In the genomic region with DNA sequence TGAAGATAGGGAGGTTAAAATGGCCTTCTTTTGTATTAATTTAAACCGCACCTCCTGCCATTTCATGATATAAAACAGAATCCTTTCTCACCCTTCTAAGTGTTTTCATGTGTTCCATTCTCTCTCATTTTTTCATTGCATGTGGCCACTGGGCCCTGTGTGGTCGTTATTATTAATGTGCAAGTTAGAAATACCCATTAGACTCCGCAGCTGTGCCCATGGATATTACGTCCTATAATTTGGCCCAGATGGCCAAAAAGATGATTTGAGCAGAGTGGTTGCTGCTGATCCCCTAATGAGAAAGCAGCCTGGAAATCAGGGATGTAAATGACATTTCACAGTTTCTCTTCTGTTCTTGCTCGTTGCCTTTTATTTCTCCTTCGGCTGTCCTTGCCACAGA, we compare ENCODE assay signal across 17 mouse cellular contexts. TPM values are rescaled to one million over a fixed set of nuclear protein-coding genes. Genes with fewer than 3 reads are reported as not detected.
A peak's percentile ranks its signal among the peaks of the same experiment; 100 is the strongest.
DNase-seq lines count a peak whose midpoint lies in the region; ATAC-seq and TF ChIP-seq lines count a peak whose summit lies in the region.
"Had no signal": no experiment of that assay in that cellular context is flagged by ENCODE, and none has a peak within 500 bp of the region (broad histone marks: within the 10 kb centered on the region; RNA-seq: fewer than 3 reads in every experiment).

No protein-coding gene starts in this region.

- 68% methylated on average over 6 of the region's 6 CpGs for WGBS in midbrain, embryonic 12.5 days
- WGBS in midbrain, embryonic 11.5 days, result 86% methylated on average over 6 of the region's 6 CpGs
- 47% methylated on average over 6 of the region's 6 CpGs for WGBS in hindbrain, postnatal 0 days
- WGBS in neural tube, embryonic 12.5 days, result 52% methylated on average over 6 of the region's 6 CpGs
- 80% methylated on average over 6 of the region's 6 CpGs for WGBS in stomach, postnatal 0 days

- DNase-seq in embryo, embryonic 11 days, result peak; percentile 30
- no peak for DNase-seq in embryo, embryonic 10 days (ENCODE audit: low spot score)
- no peak for DNase-seq in midbrain, embryonic 11.5 days (ENCODE audit: low spot score, missing footprints)
- DNase-seq in hindbrain, postnatal 0 days (ENCODE audit: low spot score), result peak; percentile 16
- no peak for DNase-seq in thymus, postnatal 0 days (ENCODE audit: low spot score)
- no peak for DNase-seq in stomach, postnatal 0 days (ENCODE audit: low spot score)
- DNase-seq: cerebellum, adult 11 months; cerebellum, postnatal 36 days; gastrocnemius, postnatal 14 days; kidney, adult 2 months; kidney, postnatal 14 days; layer of hippocampus, adult 9-11 months; liver, embryonic 13.5 days had no signal

- H3K9ac ChIP-seq in midbrain, embryonic 12.5 days (replicated peaks), result no peak overlapping the region
- H3K9ac ChIP-seq in midbrain, embryonic 11.5 days (ENCODE audit: low read length), result no peak overlapping the region
- no peak overlapping the region for H3K9ac ChIP-seq in hindbrain, postnatal 0 days (replicated peaks; ENCODE audit: low read length)
- no peak overlapping the region for H3K9ac ChIP-seq in neural tube, embryonic 12.5 days
- H3K9ac ChIP-seq in stomach, postnatal 0 days (ENCODE audit: low read length), result no peak overlapping the region
- H3K9ac ChIP-seq: liver, embryonic 13.5 days; lung, embryonic 15.5 days had no signal

- H3K27ac ChIP-seq in midbrain, embryonic 12.5 days (replicated peaks), result peak overlapping the region; percentile 63
- no peak overlapping the region for H3K27ac ChIP-seq in midbrain, embryonic 11.5 days (ENCODE audit: low read depth, low read length)
- no peak overlapping the region for H3K27ac ChIP-seq in hindbrain, postnatal 0 days
- peak overlapping the region; percentile 38; the same call in 1 of the 2 replicates for H3K27ac ChIP-seq in neural tube, embryonic 12.5 days
- H3K27ac ChIP-seq in stomach, postnatal 0 days (replicated peaks), result no peak overlapping the region
- H3K27ac ChIP-seq: liver, embryonic 13.5 days; lung, embryonic 15.5 days had no signal

- no peak for TF ChIP-seq CTCF in hindbrain, postnatal 0 days (IDR thresholded peaks at IDR 0.05; ENCODE audit: low read depth)
- TF ChIP-seq CTCF in stomach, postnatal 0 days (IDR thresholded peaks at IDR 0.05; ENCODE audit: low read depth), result no peak

- peak; percentile 50 for ATAC-seq in midbrain, embryonic 12.5 days (ENCODE audit: low FRiP score, low read depth)
- ATAC-seq in midbrain, embryonic 11.5 days (ENCODE audit: low FRiP score), result no peak
- 0 out of 2 replicates have a peak, but pooled peaks have one; percentile 43 for ATAC-seq in hindbrain, postnatal 0 days
- ATAC-seq in neural tube, embryonic 12.5 days (ENCODE audit: low FRiP score, low read depth), result peak; percentile 58
- no peak for ATAC-seq in stomach, postnatal 0 days (ENCODE audit: low FRiP score, low TSS enrichment)

- H3K27me3 ChIP-seq in midbrain, embryonic 12.5 days, result no peaks in the 10 kb centered on the region
- no peaks in the 10 kb centered on the region for H3K27me3 ChIP-seq in midbrain, embryonic 11.5 days (ENCODE audit: control insufficient read depth, insufficient read depth, low read length)
- H3K27me3 ChIP-seq in hindbrain, postnatal 0 days (ENCODE audit: insufficient read depth, low read length), result no peaks in the 10 kb centered on the region
- no peaks in the 10 kb centered on the region for H3K27me3 ChIP-seq in neural tube, embryonic 12.5 days (replicated peaks)
- no peaks in the 10 kb centered on the region for H3K27me3 ChIP-seq in stomach, postnatal 0 days (ENCODE audit: control insufficient read depth, insufficient read depth, low read length)
- H3K27me3 ChIP-seq: liver, embryonic 13.5 days; lung, embryonic 15.5 days had no signal

- peaks cover 7% of the 10 kb centered on the region; the same call in 1 of the 2 replicates for H3K4me1 ChIP-seq in midbrain, embryonic 12.5 days
- no peaks in the 10 kb centered on the region for H3K4me1 ChIP-seq in midbrain, embryonic 11.5 days (ENCODE audit: control insufficient read depth, insufficient read depth, low read length)
- H3K4me1 ChIP-seq in hindbrain, postnatal 0 days (ENCODE audit: insufficient read depth, low read length), result no peaks in the 10 kb centered on the region; the same call in 1 of the 2 replicates
- no peaks in the 10 kb centered on the region for H3K4me1 ChIP-seq in neural tube, embryonic 12.5 days
- H3K4me1 ChIP-seq in stomach, postnatal 0 days (replicated peaks; ENCODE audit: control insufficient read depth, insufficient read depth), result no peaks in the 10 kb centered on the region
- H3K4me1 ChIP-seq: liver, embryonic 13.5 days; lung, embryonic 15.5 days had no signal

- H3K4me3 ChIP-seq in midbrain, embryonic 12.5 days, result no peak overlapping the region
- no peak overlapping the region for H3K4me3 ChIP-seq in midbrain, embryonic 11.5 days (ENCODE audit: low read depth, low read length)
- H3K4me3 ChIP-seq in hindbrain, postnatal 0 days (ENCODE audit: low read length), result no peak overlapping the region
- H3K4me3 ChIP-seq in neural tube, embryonic 12.5 days, result no peak overlapping the region
- H3K4me3 ChIP-seq in stomach, postnatal 0 days (ENCODE audit: low read depth, low read length), result no peak overlapping the region
- H3K4me3 ChIP-seq: liver, embryonic 13.5 days; lung, embryonic 15.5 days had no signal

- H3K9me3 ChIP-seq in midbrain, embryonic 12.5 days, result no peaks in the 10 kb centered on the region
- H3K9me3 ChIP-seq in midbrain, embryonic 11.5 days (ENCODE audit: control insufficient read depth, low read length), result no peaks in the 10 kb centered on the region
- H3K9me3 ChIP-seq in hindbrain, postnatal 0 days (ENCODE audit: low read length), result no peaks in the 10 kb centered on the region
- no peaks in the 10 kb centered on the region for H3K9me3 ChIP-seq in neural tube, embryonic 12.5 days
- H3K9me3 ChIP-seq in stomach, postnatal 0 days (ENCODE audit: control insufficient read depth, low read length), result no peaks in the 10 kb centered on the region
- H3K9me3 ChIP-seq: liver, embryonic 13.5 days; lung, embryonic 15.5 days had no signal

- no peaks in the 10 kb centered on the region for H3K36me3 ChIP-seq in midbrain, embryonic 12.5 days
- H3K36me3 ChIP-seq in midbrain, embryonic 11.5 days (ENCODE audit: control insufficient read depth, insufficient read depth, low read length), result no peaks in the 10 kb centered on the region
- no peaks in the 10 kb centered on the region for H3K36me3 ChIP-seq in hindbrain, postnatal 0 days (ENCODE audit: insufficient read depth, low read length)
- H3K36me3 ChIP-seq in neural tube, embryonic 12.5 days, result no peaks in the 10 kb centered on the region
- no peaks in the 10 kb centered on the region for H3K36me3 ChIP-seq in stomach, postnatal 0 days (ENCODE audit: control insufficient read depth, insufficient read depth, low read length)
- H3K36me3 ChIP-seq: liver, embryonic 13.5 days; lung, embryonic 15.5 days had no signal

- no peak for TF ChIP-seq EP300 in stomach, postnatal 0 days (optimal IDR thresholded peaks at IDR 0.05)

- H3K4me2 ChIP-seq in midbrain, embryonic 12.5 days (replicated peaks), result no peak overlapping the region
- no peak overlapping the region for H3K4me2 ChIP-seq in midbrain, embryonic 11.5 days
- H3K4me2 ChIP-seq in hindbrain, postnatal 0 days (ENCODE audit: low read depth, low read length), result no peak overlapping the region
- no peak overlapping the region for H3K4me2 ChIP-seq in neural tube, embryonic 12.5 days (replicated peaks)
- H3K4me2 ChIP-seq in stomach, postnatal 0 days (replicated peaks; ENCODE audit: low read depth), result no peak overlapping the region
- H3K4me2 ChIP-seq: liver, embryonic 13.5 days; lung, embryonic 15.5 days had no signal

RNA-seq across cellular contexts. Expression of a gene that starts 12.4 kb away (rescaled TPM):
- polyA plus RNA-seq in midbrain, embryonic 12.5 days (2016; fragmentation: Nextera tagmentation; extraction: Ambion mirVana), result 10.9 and 12.5 TPM in 2 replicates
- 5.8 and 6.4 TPM in 2 replicates for polyA plus RNA-seq in midbrain, embryonic 11.5 days (2014; fragmentation: Nextera tagmentation; extraction: Ambion mirVana)
- 28.8 and 31.3 TPM in 2 replicates for total RNA-seq in hindbrain, postnatal 0 days (2014; rRNA removed)
- 31.7 and 37.9 TPM in 2 replicates for polyA plus RNA-seq in hindbrain, postnatal 0 days (2015; fragmentation: Nextera tagmentation; extraction: Ambion mirVana)
- 15.4 and 15.7 TPM in 2 replicates for polyA plus RNA-seq in neural tube, embryonic 12.5 days (2016; fragmentation: Nextera tagmentation; extraction: Ambion mirVana)
- 0.57 and 0.79 TPM in 2 replicates for polyA plus RNA-seq in thymus, postnatal 0 days (2015; fragmentation: Nextera tagmentation; extraction: Ambion mirVana)
- polyA plus RNA-seq in stomach, postnatal 0 days (2015; fragmentation: Nextera tagmentation; extraction: Ambion mirVana), result 1.9 and 2.4 TPM in 2 replicates
- total RNA-seq: MEL had no signal

RNA-seq across cellular contexts. Expression of a gene that starts 59.3 kb away (rescaled TPM):
- polyA plus RNA-seq in midbrain, embryonic 12.5 days (2016; fragmentation: Nextera tagmentation; extraction: Ambion mirVana), result 59.3 and 60.8 TPM in 2 replicates
- 69.6 and 79.0 TPM in 2 replicates for polyA plus RNA-seq in midbrain, embryonic 11.5 days (2014; fragmentation: Nextera tagmentation; extraction: Ambion mirVana)
- 10.4 and 15.0 TPM in 2 replicates for total RNA-seq in hindbrain, postnatal 0 days (2014; rRNA removed)
- polyA plus RNA-seq in hindbrain, postnatal 0 days (2015; fragmentation: Nextera tagmentation; extraction: Ambion mirVana), result 66.2 and 67.4 TPM in 2 replicates
- 54.1 and 56.9 TPM in 2 replicates for polyA plus RNA-seq in neural tube, embryonic 12.5 days (2016; fragmentation: Nextera tagmentation; extraction: Ambion mirVana)
- 54.6 and 55.1 TPM in 2 replicates for polyA plus RNA-seq in thymus, postnatal 0 days (2015; fragmentation: Nextera tagmentation; extraction: Ambion mirVana)
- polyA plus RNA-seq in stomach, postnatal 0 days (2015; fragmentation: Nextera tagmentation; extraction: Ambion mirVana), result 39.6 and 42.3 TPM in 2 replicates

Comparison
In these comparisons a context has a peak if more than half of its experiments do, and no peak if none do; other contexts are left out.
1. DNase-seq: peak in embryo, embryonic 11 days (single experiment) and hindbrain, postnatal 0 days (single experiment); none in embryo, embryonic 10 days (single experiment), midbrain, embryonic 11.5 days (single experiment), thymus, postnatal 0 days (single experiment) and stomach, postnatal 0 days (single experiment).
2. ATAC-seq: peak in midbrain, embryonic 12.5 days (single experiment), hindbrain, postnatal 0 days (single experiment) and neural tube, embryonic 12.5 days (single experiment); none in midbrain, embryonic 11.5 days (single experiment) and stomach, postnatal 0 days (single experiment).
3. H3K27ac ChIP-seq: peak in midbrain, embryonic 12.5 days (single experiment) and neural tube, embryonic 12.5 days (single experiment); none in midbrain, embryonic 11.5 days (single experiment), hindbrain, postnatal 0 days (single experiment) and stomach, postnatal 0 days (single experiment).